Mouse (Mus musculus) thymus, postnatal 4 days (tissue): ENCODE measurements around the gene Elane.
"Not testable (repeated sequence)": the region's sequence is repeated elsewhere in the genome, so short reads cannot be mapped to it uniquely, and the experiment has no call there.

Source experiments
- DNase-seq: peaks from one replicate; pipeline ENCODE4 v3.0.0; 2021

Elane gene

GRCm38 (mm10) chr10:79883297-79884084 lies 2.6 kb upstream of the Elane start:
- DNase-seq = peak; percentile 88

- DNase-seq = no peak
These were observed 1.6 kb upstream of the Elane start for GRCm38 (mm10) chr10:79884446-79884845.

GRCm38 (mm10) chr10:79884938-79885337 lies 1.1 kb upstream of the Elane start:
- not testable (repeated sequence) for DNase-seq

GRCm38 (mm10) chr10:79886611-79887010 lies 564 bp downstream of the Elane start:
- DNase-seq = no peak

- DNase-seq = no peak
These were observed 3.3 kb downstream of the Elane start for GRCm38 (mm10) chr10:79889386-79889785.

GRCm38 (mm10) chr10:79890670-79891069 lies 4.6 kb downstream of the Elane start, which contains the start of gene Cfd:
Gene Cfd, plus strand, starts transcription at chr10:79890853.
- no peak for DNase-seq

GRCm38 (mm10) chr10:79892451-79893118 lies 6.5 kb downstream of the Elane start:
- peak; percentile 94 for DNase-seq

GRCm38 (mm10) chr10:79896306-79896705 lies 10.3 kb downstream of the Elane start:
- no peak for DNase-seq

GRCm38 (mm10) chr10:79896814-79897213 lies 10.8 kb downstream of the Elane start:
- no peak for DNase-seq

- DNase-seq = no peak
These were observed 11.5 kb downstream of the Elane start for GRCm38 (mm10) chr10:79897316-79898245.

GRCm38 (mm10) chr10:79900951-79901410 lies 14.9 kb downstream of the Elane start:
- DNase-seq = no peak

- no peak for DNase-seq
These were observed 20.7 kb downstream of the Elane start for GRCm38 (mm10) chr10:79906712-79907111.

- no peak for DNase-seq
These were observed 21.4 kb downstream of the Elane start for GRCm38 (mm10) chr10:79907415-79907814.

- peak; percentile 99 for DNase-seq
These were observed 22.4 kb downstream of the Elane start, which contains the start of gene Med16 for GRCm38 (mm10) chr10:79908167-79909091. Gene Med16, minus strand, starts transcription at chr10:79908923.

GRCm38 (mm10) chr10:79909092-79909922 lies 23.3 kb downstream of the Elane start:
- DNase-seq = no peak

GRCm38 (mm10) chr10:79910556-79910955 lies 24.5 kb downstream of the Elane start, which contains the start of gene Gm26602:
Gene Gm26602, plus strand, starts transcription at chr10:79910856.
- no peak for DNase-seq

- no peak for DNase-seq
These were observed 26.4 kb downstream of the Elane start for GRCm38 (mm10) chr10:79912412-79912811.

GRCm38 (mm10) chr10:79914131-79914947 lies 28.3 kb downstream of the Elane start:
- no peak for DNase-seq

GRCm38 (mm10) chr10:79914948-79915596 lies 29.0 kb downstream of the Elane start:
- DNase-seq = no peak
